Mouse (Mus musculus) kidney, adult 9 months (tissue): ENCODE data around the gene Taf7l.

Experiments used
- DNase-seq: peaks from one replicate; pipeline ENCODE4 v3.0.0; 2022

Taf7l gene

GRCm38 (mm10) chrX:134476290-134476689 lies at the start of gene Taf7l:
TSS of gene Taf7l (minus strand) at chrX:134476490.
- DNase-seq, result no peak

- no peak for DNase-seq
Measured at GRCm38 (mm10) chrX:134525260-134525659, 49.0 kb upstream of the Taf7l start.

- DNase-seq, result no peak
Measured at GRCm38 (mm10) chrX:134523772-134524171, 47.5 kb upstream of the Taf7l start.

GRCm38 (mm10) chrX:134509473-134509872 lies 33.2 kb upstream of the Taf7l start:
- DNase-seq, result no peak

GRCm38 (mm10) chrX:134507977-134508376 lies 31.7 kb upstream of the Taf7l start:
- DNase-seq, result no peak

GRCm38 (mm10) chrX:134500651-134501050 lies 24.4 kb upstream of the Taf7l start:
- no peak for DNase-seq

GRCm38 (mm10) chrX:134481720-134482119 lies 5.4 kb upstream of the Taf7l start:
- no peak for DNase-seq

- no peak for DNase-seq
Measured at GRCm38 (mm10) chrX:134474988-134475710, 1.1 kb downstream of the Taf7l start.

GRCm38 (mm10) chrX:134427307-134427706 lies 49.0 kb downstream of the Taf7l start:
- no peak for DNase-seq

- no peak for DNase-seq
Measured at GRCm38 (mm10) chrX:134426819-134427218, 49.5 kb downstream of the Taf7l start.

GRCm38 (mm10) chrX:134425798-134426197 lies 50.5 kb downstream of the Taf7l start:
- DNase-seq, result no peak

GRCm38 (mm10) chrX:134424263-134424662 lies 52.0 kb downstream of the Taf7l start:
- DNase-seq, result no peak

GRCm38 (mm10) chrX:134420097-134420496 lies 56.2 kb downstream of the Taf7l start:
- DNase-seq, result no peak

- DNase-seq, result no peak
Measured at GRCm38 (mm10) chrX:134412096-134412495, 64.2 kb downstream of the Taf7l start.
